Mouse (Mus musculus) midbrain, embryonic 13.5 days (tissue): Measurements from ENCODE around the gene Trmt1. TPM values are rescaled to one million over a fixed set of nuclear protein-coding genes. Genes with fewer than 3 reads are reported as not detected.

Source experiments
- ATAC-seq: fragments of 200-750 bp; cut with Nextera tagmentation; 2 replicates; pipeline ENCODE4 v1.8.0; 2017; ENCODE audit warnings: mild to moderate bottlenecking, moderate TSS enrichment, moderate library complexity
- H3K27ac ChIP-seq: fragments of 300-500 bp; sonication (generic); 2 replicates; pipeline ENCODE4 v1.5.1; 2015; ENCODE audit warnings: inconsistent platforms, mild to moderate bottlenecking, moderate library complexity
- H3K27me3 ChIP-seq: fragments of 300-500 bp; sonication (generic); 2 replicates; pipeline ENCODE4 v1.6.1; 2015; ENCODE audit warnings: mild to moderate bottlenecking, inconsistent platforms
- H3K36me3 ChIP-seq: fragments of 300-500 bp; sonication (generic); 2 replicates; pipeline ENCODE4 v1.6.1; 2015; ENCODE audit warnings: mild to moderate bottlenecking, inconsistent platforms
- H3K4me1 ChIP-seq: fragments of 300-500 bp; sonication (generic); replicated peaks from 2 replicates; pipeline ENCODE4 v1.6.1; 2015; ENCODE audit warnings: inconsistent platforms
- H3K4me2 ChIP-seq: fragments of 300-500 bp; sonication (generic); replicated peaks from 2 replicates; pipeline ENCODE4 v1.6.1; 2015; ENCODE audit warnings: moderate library complexity, mild to moderate bottlenecking, inconsistent platforms
- H3K4me3 ChIP-seq: fragments of 300-500 bp; sonication (generic); replicated peaks from 2 replicates; pipeline ENCODE4 v1.5.1; 2015; ENCODE audit warnings: mild to moderate bottlenecking, inconsistent platforms
- H3K9ac ChIP-seq: fragments of 300-500 bp; sonication (generic); replicated peaks from 2 replicates; pipeline ENCODE4 v1.6.1; 2015; ENCODE audit warnings: mild to moderate bottlenecking, inconsistent platforms
- H3K9me3 ChIP-seq: fragments of 300-500 bp; sonication (generic); 2 replicates; pipeline ENCODE4 v1.6.1; 2016; ENCODE audit warnings: mild to moderate bottlenecking, inconsistent platforms
- WGBS: fragments of 180-500 bp; shearing (Covaris S2); methylation state at CpG from one replicate; pipeline ENCODE4 v1.1.7; 2015; 5-methylcytosine and 5-hydroxymethylcytosine counted together
- polyA plus RNA-seq: library from polyadenylated mRNA; unstranded; fragments of >200 nt; fragmentation: Nextera tagmentation; extraction: Ambion mirVana; gene quantifications from 2 replicates; pipeline ENCODE4 v1.2.1, GENCODE M21; 2015

The Trmt1 gene
- 50.1 and 55.7 TPM in 2 replicates for polyA plus RNA-seq

- peak within 1 kb of the TSS; percentile 93 for H3K27ac ChIP-seq
- peak within 1 kb of the TSS; percentile 100 for H3K9ac ChIP-seq
- H3K27me3 ChIP-seq = no peaks in the 10 kb centered on the region
- 0 out of 2 replicates have a peak, but pooled peaks have one; percentile 25 for ATAC-seq
- H3K4me2 ChIP-seq = peak within 1 kb of the TSS; percentile 93
- H3K4me1 ChIP-seq = peaks cover 58% of the 10 kb centered on the region
- peaks cover 21% of the 10 kb centered on the region for H3K36me3 ChIP-seq
- WGBS = 7% methylated on average over 20 of the region's 20 CpGs
- peak within 1 kb of the TSS; percentile 99 for H3K4me3 ChIP-seq
- no peaks in the 10 kb centered on the region for H3K9me3 ChIP-seq
Observed at GRCm38 (mm10) chr8:84686191-84687002, at the start of gene Trmt1. Gene Trmt1 (plus strand): TSS chr8:84686307.

- Histone ChIP-seq H3K27me3 (no peaks in the 10 kb centered on the region), H3K36me3 (peaks cover 12% of the 10 kb centered on the region), H3K9me3 (no peaks in the 10 kb centered on the region), H3K4me1 (peaks cover 43% of the 10 kb centered on the region), H3K27ac (peak overlapping the region; percentile 91; the same call in 1 of the 2 replicates), H3K4me2 (peak overlapping the region; percentile 86), H3K4me3 (peak overlapping the region; percentile 50), H3K9ac (peak overlapping the region; percentile 78)
- 40% methylated on average over 8 of the region's 8 CpGs for WGBS
- no peak for ATAC-seq
Observed at GRCm38 (mm10) chr8:84637946-84638554, 48.1 kb upstream of the Trmt1 start.

- peak overlapping the region; percentile 50 for H3K4me3 ChIP-seq
- WGBS = 0% methylated on average over 52 of the region's 52 CpGs
- peak overlapping the region; percentile 78 for H3K9ac ChIP-seq
- peak overlapping the region; percentile 91 for H3K27ac ChIP-seq
- ATAC-seq = peak; percentile 12
- peaks cover 40% of the 10 kb centered on the region for H3K4me1 ChIP-seq
- H3K9me3 ChIP-seq = no peaks in the 10 kb centered on the region
- peaks cover 6% of the 10 kb centered on the region; the same call in 1 of the 2 replicates for H3K36me3 ChIP-seq
- H3K4me2 ChIP-seq = peak overlapping the region; percentile 86
- H3K27me3 ChIP-seq = no peaks in the 10 kb centered on the region
Observed at GRCm38 (mm10) chr8:84638555-84639161, 47.4 kb upstream of the Trmt1 start.

GRCm38 (mm10) chr8:84639162-84640009 is 46.7 kb upstream of the Trmt1 start:
- no peaks in the 10 kb centered on the region for H3K36me3 ChIP-seq
- no peaks in the 10 kb centered on the region for H3K9me3 ChIP-seq
- peak; percentile 93 for ATAC-seq
- H3K27me3 ChIP-seq = no peaks in the 10 kb centered on the region
- H3K27ac ChIP-seq = peak overlapping the region; percentile 91
- H3K9ac ChIP-seq = peak overlapping the region; percentile 78
- under 1% methylated on average over 97 of the region's 106 CpGs for WGBS
- peak overlapping the region; percentile 86 for H3K4me2 ChIP-seq
- H3K4me3 ChIP-seq = peak overlapping the region; percentile 50
- H3K4me1 ChIP-seq = peaks cover 33% of the 10 kb centered on the region

DNA sequence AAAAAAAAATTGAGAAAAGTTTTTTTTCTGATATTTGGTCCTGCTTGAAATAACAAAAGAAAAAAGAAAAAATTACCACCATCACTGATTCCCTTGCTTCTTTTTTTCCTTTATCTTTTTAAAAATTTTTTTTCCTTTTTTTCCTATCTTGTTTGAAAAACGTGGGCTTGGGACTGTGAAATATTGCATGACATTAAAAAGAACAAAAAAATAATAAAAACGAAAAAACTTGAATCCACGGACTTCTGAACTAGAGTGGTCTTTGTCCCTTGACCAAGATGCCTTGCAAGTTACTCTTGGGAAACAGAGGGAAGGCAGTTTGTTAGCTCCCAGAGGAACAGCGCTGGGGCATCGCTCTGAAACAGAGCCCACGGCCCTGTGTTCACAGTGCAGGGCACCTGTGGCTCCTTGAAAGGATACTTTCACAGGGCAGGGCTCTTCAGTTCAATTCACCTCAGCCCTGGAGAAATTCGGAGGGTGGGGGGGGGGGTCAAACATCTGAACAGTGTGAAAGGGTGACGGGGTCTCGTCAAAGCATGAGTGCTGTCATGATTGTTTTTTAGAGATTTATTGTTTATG is 46.0 kb upstream of the Trmt1 start:
- no peaks in the 10 kb centered on the region for H3K9me3 ChIP-seq
- 31% methylated on average over 9 of the region's 9 CpGs for WGBS
- H3K9ac ChIP-seq = no peak overlapping the region
- peak overlapping the region; percentile 50 for H3K4me3 ChIP-seq
- H3K4me2 ChIP-seq = peak overlapping the region; percentile 51
- no peak overlapping the region for H3K27ac ChIP-seq
- H3K27me3 ChIP-seq = no peaks in the 10 kb centered on the region
- ATAC-seq = no peak
- H3K4me1 ChIP-seq = peaks cover 26% of the 10 kb centered on the region
- no peaks in the 10 kb centered on the region for H3K36me3 ChIP-seq

DNA sequence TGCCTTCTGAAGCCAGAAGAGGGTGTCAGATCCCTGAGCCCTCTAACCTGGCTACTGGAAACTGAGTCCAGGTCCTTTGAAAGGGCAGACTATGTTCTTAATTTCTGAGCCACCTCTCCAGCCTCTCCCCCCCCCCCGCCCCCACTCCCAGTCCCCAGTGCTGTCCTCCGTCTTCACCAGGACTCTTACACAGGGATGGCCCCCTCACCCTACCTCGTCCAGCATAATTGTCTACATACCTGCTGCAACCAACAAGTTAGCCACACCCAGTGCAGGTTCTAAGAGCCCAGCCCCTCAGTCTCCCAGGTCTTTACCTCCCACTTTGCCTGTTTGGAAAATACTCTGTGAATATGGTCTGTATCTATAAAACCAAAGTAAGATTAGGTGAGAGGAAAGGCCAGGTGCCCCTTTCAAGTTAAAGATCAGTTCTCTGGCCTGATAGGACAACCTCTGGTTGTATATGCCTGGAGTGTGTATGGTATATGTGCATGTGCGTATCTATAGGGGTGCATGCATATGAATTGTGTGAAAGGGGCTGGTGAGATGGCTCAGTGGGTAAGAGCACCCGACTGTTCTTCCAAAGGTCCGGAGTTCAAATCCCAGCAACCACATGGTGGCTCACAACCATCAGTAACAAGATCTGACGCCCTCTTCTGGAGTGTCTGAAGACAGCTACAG is 45.4 kb upstream of the Trmt1 start:
- 69% methylated on average over 7 of the region's 7 CpGs for WGBS
- no peaks in the 10 kb centered on the region for H3K9me3 ChIP-seq
- no peaks in the 10 kb centered on the region for H3K27me3 ChIP-seq
- ATAC-seq = no peak
- no peak overlapping the region for H3K4me2 ChIP-seq
- no peak overlapping the region for H3K9ac ChIP-seq
- no peak overlapping the region for H3K27ac ChIP-seq
- H3K4me1 ChIP-seq = peaks cover 19% of the 10 kb centered on the region
- H3K4me3 ChIP-seq = no peak overlapping the region
- H3K36me3 ChIP-seq = no peaks in the 10 kb centered on the region

- Histone ChIP-seq H3K9ac (no peak overlapping the region), H3K4me3 (no peak overlapping the region), H3K4me2 (no peak overlapping the region), H3K27ac (no peak overlapping the region), H3K36me3 (no peaks in the 10 kb centered on the region), H3K27me3 (no peaks in the 10 kb centered on the region), H3K9me3 (no peaks in the 10 kb centered on the region), H3K4me1 (peaks cover 13% of the 10 kb centered on the region)
- WGBS = 96% methylated on average over 1 of the region's 1 CpGs
- ATAC-seq = no peak
Observed at GRCm38 (mm10) chr8:84641578-84642361, 44.3 kb upstream of the Trmt1 start.

- H3K4me1 ChIP-seq = peaks cover 17% of the 10 kb centered on the region
- H3K9me3 ChIP-seq = no peaks in the 10 kb centered on the region
- WGBS = 81% methylated on average over 5 of the region's 5 CpGs
- no peak overlapping the region for H3K4me2 ChIP-seq
- H3K4me3 ChIP-seq = no peak overlapping the region
- ATAC-seq = no peak
- H3K9ac ChIP-seq = no peak overlapping the region
- no peak overlapping the region for H3K27ac ChIP-seq
- H3K27me3 ChIP-seq = no peaks in the 10 kb centered on the region
- no peaks in the 10 kb centered on the region for H3K36me3 ChIP-seq
Observed at GRCm38 (mm10) chr8:84643019-84643418, 43.1 kb upstream of the Trmt1 start.

- 66% methylated on average over 6 of the region's 6 CpGs for WGBS
- no peak for ATAC-seq
- Histone ChIP-seq H3K27ac (no peak overlapping the region), H3K9me3 (no peaks in the 10 kb centered on the region), H3K4me2 (peak overlapping the region; percentile 51; the same call in 1 of the 2 replicates), H3K4me1 (peaks cover 10% of the 10 kb centered on the region), H3K27me3 (no peaks in the 10 kb centered on the region), H3K9ac (no peak overlapping the region), H3K4me3 (no peak overlapping the region), H3K36me3 (no peaks in the 10 kb centered on the region)
Observed at GRCm38 (mm10) chr8:84646800-84647199, 39.3 kb upstream of the Trmt1 start.

GRCm38 (mm10) chr8:84647461-84647901 is 38.6 kb upstream of the Trmt1 start:
- Histone ChIP-seq H3K36me3 (no peaks in the 10 kb centered on the region), H3K9me3 (no peaks in the 10 kb centered on the region), H3K4me2 (peak overlapping the region; percentile 51), H3K27ac (peak overlapping the region; percentile 10; the same call in 1 of the 2 replicates), H3K9ac (no peak overlapping the region), H3K27me3 (no peaks in the 10 kb centered on the region), H3K4me3 (peak overlapping the region; percentile 22), H3K4me1 (peaks cover 10% of the 10 kb centered on the region)
- peak; percentile 80 for ATAC-seq
- WGBS = 2% methylated on average over 14 of the region's 14 CpGs
